Mouse (Mus musculus): ENCODE data around the gene Gm20388. TPM values are rescaled to one million over a fixed set of nuclear protein-coding genes. Genes with fewer than 3 reads are reported as not detected.

Gm20388 gene
- polyA plus RNA-seq, 1 experiment: 28.1 TPM

DNA sequence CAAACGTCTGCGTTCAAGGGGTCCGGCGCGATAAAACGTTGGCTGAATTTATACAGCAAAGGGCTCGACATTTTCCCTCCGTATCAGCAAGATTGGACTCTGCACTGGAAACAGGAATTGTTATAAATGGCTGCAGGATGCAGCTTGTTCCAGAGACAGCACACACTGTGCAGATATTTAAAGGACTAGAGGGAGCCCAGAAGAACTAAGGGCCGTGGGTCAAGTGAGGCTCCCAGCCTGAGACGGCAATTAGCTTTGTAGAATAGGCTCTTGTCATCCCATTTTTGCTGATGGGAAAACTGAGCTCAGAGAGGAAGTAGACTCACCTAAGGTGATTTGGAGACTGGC is 1462.0 kb downstream of the Gm20388 start:
- peaks cover 7% of the 10 kb centered on the region for H3K4me1 ChIP-seq (ENCODE audit: control insufficient read depth, insufficient read depth, low read length)
- no peak overlapping the region for H3K9ac ChIP-seq (ENCODE audit: low read depth, poor library complexity, severe bottlenecking)
- no peaks in the 10 kb centered on the region for H3K27me3 ChIP-seq (ENCODE audit: control insufficient read depth, insufficient read depth, low read length, poor library complexity, severe bottlenecking)
- no peaks in the 10 kb centered on the region for H3K36me3 ChIP-seq (ENCODE audit: control insufficient read depth, insufficient read depth, low read length, poor library complexity, severe bottlenecking)
- H3K9me3 ChIP-seq (replicated peaks; ENCODE audit: control insufficient read depth, insufficient read depth, low read length, poor library complexity, severe bottlenecking): no peaks in the 10 kb centered on the region
- no peak overlapping the region for H3K4me3 ChIP-seq (ENCODE audit: low read depth, low read length)
- TF ChIP-seq POLR2A (IDR thresholded peaks at IDR 0.05; ENCODE audit: insufficient read depth, low read length) (no peak), CTCF (IDR thresholded peaks at IDR 0.05; ENCODE audit: low read depth, low read length) (no peak), EP300 (IDR thresholded peaks at IDR 0.05; ENCODE audit: insufficient read depth, low read depth, low read length) (no peak)
- H3K27ac ChIP-seq (ENCODE audit: insufficient read depth, low read length): no peak overlapping the region

DNA sequence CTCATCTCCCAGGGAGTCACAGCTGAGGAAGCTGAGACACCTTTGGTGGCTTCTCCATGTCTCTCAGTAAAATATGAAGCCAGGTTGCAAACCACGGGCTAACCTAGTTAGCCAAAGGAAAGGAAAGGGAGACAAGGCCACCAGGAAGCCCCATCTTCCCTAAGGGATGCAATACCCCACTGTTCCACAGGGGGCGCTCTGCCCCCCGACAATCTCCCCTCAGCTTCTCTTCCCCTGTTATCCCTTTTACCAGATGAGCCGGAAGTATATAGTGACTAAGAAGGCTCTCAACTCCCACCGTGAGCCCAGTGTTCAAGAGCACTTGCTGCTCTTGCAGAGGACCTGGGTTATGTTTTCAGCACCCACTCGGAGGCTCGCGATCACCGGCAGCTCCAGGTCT is 1463.6 kb downstream of the Gm20388 start:
- H3K9ac ChIP-seq (ENCODE audit: low read depth, poor library complexity, severe bottlenecking): no peak overlapping the region
- H3K9me3 ChIP-seq (replicated peaks; ENCODE audit: control insufficient read depth, insufficient read depth, low read length, poor library complexity, severe bottlenecking): no peaks in the 10 kb centered on the region
- H3K4me1 ChIP-seq (ENCODE audit: control insufficient read depth, insufficient read depth, low read length): peaks cover 7% of the 10 kb centered on the region
- H3K4me3 ChIP-seq (ENCODE audit: low read depth, low read length): no peak overlapping the region
- H3K36me3 ChIP-seq (ENCODE audit: control insufficient read depth, insufficient read depth, low read length, poor library complexity, severe bottlenecking): no peaks in the 10 kb centered on the region
- no peak overlapping the region for H3K27ac ChIP-seq (ENCODE audit: insufficient read depth, low read length)
- H3K27me3 ChIP-seq (ENCODE audit: control insufficient read depth, insufficient read depth, low read length, poor library complexity, severe bottlenecking): no peaks in the 10 kb centered on the region
- TF ChIP-seq POLR2A (IDR thresholded peaks at IDR 0.05; ENCODE audit: insufficient read depth, low read length): no peak
- peak; percentile 87 for TF ChIP-seq CTCF (IDR thresholded peaks at IDR 0.05; ENCODE audit: low read depth, low read length)
- TF ChIP-seq EP300 (IDR thresholded peaks at IDR 0.05; ENCODE audit: insufficient read depth, low read depth, low read length): no peak

DNA sequence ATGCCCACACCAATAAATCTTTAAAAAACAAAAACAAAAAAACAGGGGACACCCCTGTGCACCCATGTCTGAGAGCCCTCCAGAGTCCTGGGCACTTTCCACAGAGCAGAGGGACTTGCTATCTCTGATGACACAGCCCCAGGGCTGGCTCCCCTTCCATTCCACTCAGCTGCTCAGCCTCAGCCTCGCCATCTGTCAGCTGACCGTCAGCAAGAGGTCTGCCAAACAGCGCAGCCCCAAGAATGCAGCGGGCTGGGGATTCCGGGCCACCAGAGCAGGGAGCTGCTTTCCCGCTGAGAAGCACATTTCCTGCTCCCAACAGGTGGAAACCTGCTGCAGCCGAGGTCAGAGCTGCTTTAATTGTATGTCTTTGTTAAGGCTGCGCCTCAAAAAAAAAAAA is 1464.1 kb downstream of the Gm20388 start:
- H3K9me3 ChIP-seq (replicated peaks; ENCODE audit: control insufficient read depth, insufficient read depth, low read length, poor library complexity, severe bottlenecking): no peaks in the 10 kb centered on the region
- TF ChIP-seq POLR2A (IDR thresholded peaks at IDR 0.05; ENCODE audit: insufficient read depth, low read length) (no peak), EP300 (IDR thresholded peaks at IDR 0.05; ENCODE audit: insufficient read depth, low read depth, low read length) (no peak), CTCF (IDR thresholded peaks at IDR 0.05; ENCODE audit: low read depth, low read length) (no peak)
- H3K27me3 ChIP-seq (ENCODE audit: control insufficient read depth, insufficient read depth, low read length, poor library complexity, severe bottlenecking): no peaks in the 10 kb centered on the region
- no peak overlapping the region for H3K9ac ChIP-seq (ENCODE audit: low read depth, poor library complexity, severe bottlenecking)
- peaks cover 7% of the 10 kb centered on the region for H3K4me1 ChIP-seq (ENCODE audit: control insufficient read depth, insufficient read depth, low read length)
- H3K36me3 ChIP-seq (ENCODE audit: control insufficient read depth, insufficient read depth, low read length, poor library complexity, severe bottlenecking): no peaks in the 10 kb centered on the region
- H3K27ac ChIP-seq (ENCODE audit: insufficient read depth, low read length): no peak overlapping the region
- no peak overlapping the region for H3K4me3 ChIP-seq (ENCODE audit: low read depth, low read length)

DNA sequence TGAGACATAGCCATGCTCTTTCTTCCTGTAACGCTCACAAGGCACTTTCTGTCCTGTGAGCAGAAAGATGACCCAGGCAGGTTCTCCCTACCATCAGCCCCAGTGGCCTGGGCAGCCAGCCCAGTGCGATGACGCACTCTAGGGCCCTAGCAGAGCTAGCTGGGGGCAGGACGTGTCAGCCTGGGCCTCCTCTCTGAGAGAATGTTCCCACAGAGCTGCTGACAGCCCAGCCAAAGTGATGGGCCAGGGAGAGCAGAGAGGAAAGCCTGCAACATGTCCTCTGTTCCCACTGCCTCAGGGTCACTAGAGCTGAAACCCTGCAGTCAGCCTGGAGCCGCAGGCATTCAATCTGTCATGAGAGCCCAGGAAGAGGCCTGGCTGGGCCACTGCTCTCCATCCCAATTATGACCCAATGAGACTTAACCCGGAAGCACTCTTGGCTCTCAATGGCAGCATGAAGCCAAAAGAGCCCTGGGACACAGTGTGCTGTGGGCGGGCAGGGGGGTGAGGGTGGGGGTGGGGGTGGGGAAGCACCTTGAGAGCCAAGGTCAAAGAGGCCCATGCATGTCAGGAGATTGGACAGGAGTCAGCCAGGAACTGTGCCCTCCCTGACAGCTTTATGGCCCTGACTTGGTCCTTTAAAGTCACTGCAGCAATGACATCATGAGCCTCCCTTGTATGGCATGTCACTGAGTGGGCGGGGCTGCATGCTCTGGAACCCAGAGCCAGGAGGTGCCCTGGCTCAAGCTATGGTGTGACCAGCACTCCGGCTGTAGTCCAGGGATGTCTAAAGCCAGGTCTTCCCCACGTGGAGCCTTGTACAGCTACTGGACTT is 1465.7 kb downstream of the Gm20388 start:
- Histone ChIP-seq H3K27ac (ENCODE audit: insufficient read depth, low read length) (no peak overlapping the region), H3K9me3 (replicated peaks; ENCODE audit: control insufficient read depth, insufficient read depth, low read length, poor library complexity, severe bottlenecking) (no peaks in the 10 kb centered on the region), H3K9ac (ENCODE audit: low read depth, poor library complexity, severe bottlenecking) (no peak overlapping the region), H3K36me3 (ENCODE audit: control insufficient read depth, insufficient read depth, low read length, poor library complexity, severe bottlenecking) (no peaks in the 10 kb centered on the region), H3K4me1 (ENCODE audit: control insufficient read depth, insufficient read depth, low read length) (peaks cover 7% of the 10 kb centered on the region), H3K27me3 (ENCODE audit: control insufficient read depth, insufficient read depth, low read length, poor library complexity, severe bottlenecking) (no peaks in the 10 kb centered on the region), H3K4me3 (ENCODE audit: low read depth, low read length) (no peak overlapping the region)
- TF ChIP-seq EP300 (IDR thresholded peaks at IDR 0.05; ENCODE audit: insufficient read depth, low read depth, low read length) (no peak), POLR2A (IDR thresholded peaks at IDR 0.05; ENCODE audit: insufficient read depth, low read length) (no peak), CTCF (IDR thresholded peaks at IDR 0.05; ENCODE audit: low read depth, low read length) (no peak)

DNA sequence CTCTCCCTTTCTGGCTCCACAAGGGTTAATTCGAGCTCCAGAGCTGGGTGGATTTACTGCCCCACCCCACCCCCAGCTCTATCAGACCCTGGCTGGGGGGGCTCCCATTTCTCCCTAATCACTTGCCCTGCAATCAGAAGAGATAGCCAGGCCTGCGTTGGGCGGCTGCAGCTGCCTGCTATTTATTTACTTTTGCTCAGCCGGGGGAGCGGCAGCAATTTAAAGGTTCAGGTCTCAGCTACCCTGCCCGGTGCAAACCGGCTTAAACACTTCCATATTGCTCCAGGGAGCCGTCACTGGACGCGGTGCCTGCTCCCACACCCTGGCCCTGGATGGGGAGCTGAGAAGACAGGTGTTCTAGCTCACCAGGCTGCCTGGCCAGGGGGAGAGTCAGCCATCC is 1467.0 kb downstream of the Gm20388 start:
- Histone ChIP-seq H3K27ac (ENCODE audit: insufficient read depth, low read length) (no peak overlapping the region), H3K4me1 (ENCODE audit: control insufficient read depth, insufficient read depth, low read length) (peaks cover 7% of the 10 kb centered on the region), H3K9ac (ENCODE audit: low read depth, poor library complexity, severe bottlenecking) (no peak overlapping the region), H3K36me3 (ENCODE audit: control insufficient read depth, insufficient read depth, low read length, poor library complexity, severe bottlenecking) (no peaks in the 10 kb centered on the region), H3K27me3 (ENCODE audit: control insufficient read depth, insufficient read depth, low read length, poor library complexity, severe bottlenecking) (no peaks in the 10 kb centered on the region), H3K4me3 (ENCODE audit: low read depth, low read length) (no peak overlapping the region), H3K9me3 (replicated peaks; ENCODE audit: control insufficient read depth, insufficient read depth, low read length, poor library complexity, severe bottlenecking) (no peaks in the 10 kb centered on the region)
- TF ChIP-seq POLR2A (IDR thresholded peaks at IDR 0.05; ENCODE audit: insufficient read depth, low read length) (no peak), EP300 (IDR thresholded peaks at IDR 0.05; ENCODE audit: insufficient read depth, low read depth, low read length) (no peak), CTCF (IDR thresholded peaks at IDR 0.05; ENCODE audit: low read depth, low read length) (no peak)

DNA sequence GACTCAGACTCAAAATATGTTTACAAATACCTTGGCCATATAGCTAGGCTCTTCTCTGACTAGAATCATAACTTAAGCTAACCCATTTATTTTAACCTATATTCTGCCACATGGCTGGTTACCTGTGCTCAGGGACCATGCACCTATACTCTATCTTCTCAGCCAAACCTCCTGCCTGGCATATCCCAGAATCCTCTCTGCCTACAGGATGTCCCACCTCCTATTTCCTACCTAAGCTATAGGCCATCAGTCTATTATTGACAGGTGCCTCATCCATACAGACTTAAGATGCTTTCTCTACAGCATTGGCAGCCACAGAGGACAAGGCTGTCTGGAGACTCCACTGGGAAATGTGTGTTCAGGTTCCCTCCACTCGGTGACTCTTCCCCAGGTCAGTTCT is 1468.7 kb downstream of the Gm20388 start:
- Histone ChIP-seq H3K36me3 (ENCODE audit: control insufficient read depth, insufficient read depth, low read length, poor library complexity, severe bottlenecking) (no peaks in the 10 kb centered on the region), H3K4me3 (ENCODE audit: low read depth, low read length) (no peak overlapping the region), H3K27ac (ENCODE audit: insufficient read depth, low read length) (no peak overlapping the region), H3K4me1 (ENCODE audit: control insufficient read depth, insufficient read depth, low read length) (peaks cover 7% of the 10 kb centered on the region), H3K27me3 (ENCODE audit: control insufficient read depth, insufficient read depth, low read length, poor library complexity, severe bottlenecking) (no peaks in the 10 kb centered on the region), H3K9me3 (replicated peaks; ENCODE audit: control insufficient read depth, insufficient read depth, low read length, poor library complexity, severe bottlenecking) (no peaks in the 10 kb centered on the region), H3K9ac (ENCODE audit: low read depth, poor library complexity, severe bottlenecking) (no peak overlapping the region)
- TF ChIP-seq EP300 (IDR thresholded peaks at IDR 0.05; ENCODE audit: insufficient read depth, low read depth, low read length): no peak
- no peak for TF ChIP-seq CTCF (IDR thresholded peaks at IDR 0.05; ENCODE audit: low read depth, low read length)
- TF ChIP-seq POLR2A (IDR thresholded peaks at IDR 0.05; ENCODE audit: insufficient read depth, low read length): no peak

All from ES-Bruce4 (cell line).